Mouse (Mus musculus) bone marrow, adult 2 months (tissue): ENCODE data around the gene Eef1a2. TPM values are rescaled to one million over a fixed set of nuclear protein-coding genes. Genes with fewer than 3 reads are reported as not detected.

ENCODE experiments used
- H3K27ac ChIP-seq: fragments of 200-500 bp; 2 replicates; pipeline ENCODE4 v1.5.1; 2012; ENCODE audit warnings: low read depth, mild to moderate bottlenecking, control low read depth, inconsistent platforms, low read length; ENCODE audit not compliant: control insufficient read depth, poor library complexity, insufficient read depth
- H3K4me1 ChIP-seq: fragments of 200-500 bp; 2 replicates; pipeline ENCODE4 v1.6.1; 2011; ENCODE audit warnings: low read length; ENCODE audit not compliant: control insufficient read depth, insufficient read depth
- H3K4me3 ChIP-seq: fragments of 200-500 bp; replicated peaks from 2 replicates; pipeline ENCODE3; 2011; ENCODE audit warnings: mild to moderate bottlenecking, low read depth, low read length, control low read depth; ENCODE audit not compliant: control insufficient read depth
- CTCF ChIP-seq: fragments of 200-500 bp; IDR thresholded peaks from 2 replicates; pipeline ENCODE4 v1.5.1; 2011; ENCODE audit warnings: low read length, control low read depth; ENCODE audit not compliant: control insufficient read depth, insufficient read depth
- POLR2A ChIP-seq: fragments of 200-500 bp; IDR thresholded peaks from 2 replicates; pipeline ENCODE4 v1.6.1; 2011; ENCODE audit warnings: low read depth, mild to moderate bottlenecking, control low read depth, low read length, borderline replicate concordance; ENCODE audit not compliant: control insufficient read depth
- WGBS: fragments of 180-500 bp; shearing (Covaris S2); methylation state at CpG from one replicate; pipeline ENCODE4 v1.1.7; 2018; 5-methylcytosine and 5-hydroxymethylcytosine counted together
- polyA plus RNA-seq: library from polyadenylated mRNA; stranded (reverse); fragments of >200 nt; gene quantifications from 2 replicates; pipeline ENCODE4 v1.2.4, GENCODE M21; 2011; ENCODE audit warnings: low replicate concordance; ENCODE audit not compliant: missing spikeins, insufficient read depth, insufficient read length

The Eef1a2 gene
- polyA plus RNA-seq, 1 experiment = 0.97 TPM

GRCm38 (mm10) chr2:181146976-181147545 lies 9.8 kb downstream of the Eef1a2 start:
- H3K4me1 ChIP-seq = no peaks in the 10 kb centered on the region
- H3K4me3 ChIP-seq = no peak overlapping the region
- WGBS = 41% methylated on average over 4 of the region's 4 CpGs
- H3K27ac ChIP-seq = no peak overlapping the region; the same call in 1 of the 2 replicates
- TF ChIP-seq POLR2A (no peak), CTCF (no peak)

GRCm38 (mm10) chr2:181144675-181145074 lies 12.1 kb downstream of the Eef1a2 start:
- no peaks in the 10 kb centered on the region for H3K4me1 ChIP-seq
- TF ChIP-seq POLR2A (no peak), CTCF (no peak)
- WGBS = 66% methylated on average over 2 of the region's 2 CpGs
- H3K27ac ChIP-seq = no peak overlapping the region
- H3K4me3 ChIP-seq = no peak overlapping the region

GRCm38 (mm10) chr2:181143509-181144276 lies 13.1 kb downstream of the Eef1a2 start:
- TF ChIP-seq CTCF (no peak), POLR2A (no peak)
- WGBS = 54% methylated on average over 2 of the region's 2 CpGs
- no peak overlapping the region for H3K27ac ChIP-seq
- H3K4me3 ChIP-seq = no peak overlapping the region
- no peaks in the 10 kb centered on the region for H3K4me1 ChIP-seq

GRCm38 (mm10) chr2:181142703-181143135 lies 14.1 kb downstream of the Eef1a2 start:
- Histone ChIP-seq H3K27ac (no peak overlapping the region), H3K4me3 (no peak overlapping the region), H3K4me1 (no peaks in the 10 kb centered on the region)
- 60% methylated on average over 8 of the region's 8 CpGs for WGBS
- no peak for TF ChIP-seq POLR2A

- Histone ChIP-seq H3K4me3 (no peak overlapping the region), H3K4me1 (no peaks in the 10 kb centered on the region), H3K27ac (no peak overlapping the region)
- TF ChIP-seq CTCF (no peak), POLR2A (no peak)
- WGBS = 88% methylated on average over 5 of the region's 5 CpGs
These were observed 17.1 kb downstream of the Eef1a2 start for GRCm38 (mm10) chr2:181139641-181140193.

GRCm38 (mm10) chr2:181136934-181137333 lies 19.9 kb downstream of the Eef1a2 start:
- H3K4me1 ChIP-seq = no peaks in the 10 kb centered on the region
- H3K27ac ChIP-seq = no peak overlapping the region; the same call in 1 of the 2 replicates
- WGBS = 3% methylated on average over 6 of the region's 6 CpGs
- no peak overlapping the region for H3K4me3 ChIP-seq
- TF ChIP-seq POLR2A (no peak), CTCF (no peak)

- no peak overlapping the region for H3K4me3 ChIP-seq
- WGBS = 12% methylated on average over 4 of the region's 4 CpGs
- H3K4me1 ChIP-seq = no peaks in the 10 kb centered on the region
- H3K27ac ChIP-seq = no peak overlapping the region
- TF ChIP-seq POLR2A (no peak), CTCF (no peak)
These were observed 21.4 kb downstream of the Eef1a2 start for GRCm38 (mm10) chr2:181135446-181135818.

- no peak within 1 kb of the TSS for H3K27ac ChIP-seq
- TF ChIP-seq CTCF (no peak), POLR2A (no peak)
- WGBS = 2% methylated on average over 104 of the region's 104 CpGs
- no peak within 1 kb of the TSS for H3K4me3 ChIP-seq
- no peaks in the 10 kb centered on the region for H3K4me1 ChIP-seq
These were observed 22.0 kb downstream of the Eef1a2 start, which contains the start of gene Kcnq2 for GRCm38 (mm10) chr2:181134591-181135445. Gene Kcnq2 (minus strand): TSS chr2:181135300.
